Mouse (Mus musculus) lung, embryonic 15.5 days (tissue): ENCODE measurements around the gene Ifna15. TPM values are rescaled to one million over a fixed set of nuclear protein-coding genes. Genes with fewer than 3 reads are reported as not detected.
"Not testable (repeated sequence)": the region's sequence is repeated elsewhere in the genome, so short reads cannot be mapped to it uniquely, and the experiment has no call there.

Experiments used
- ATAC-seq: fragments of 200-750 bp; cut with Nextera tagmentation; 2 replicates; pipeline ENCODE4 v1.8.0; 2017; ENCODE audit warnings: moderate number of reproducible peaks, borderline replicate concordance; ENCODE audit not compliant: low FRiP score, low TSS enrichment; ENCODE audit errors: extremely low read depth
- H3K27ac ChIP-seq: fragments of 300-500 bp; sonication (generic); 2 replicates; pipeline ENCODE4 v1.5.1; 2015; ENCODE audit warnings: moderate library complexity, mild to moderate bottlenecking, inconsistent platforms
- H3K27me3 ChIP-seq: fragments of 300-500 bp; sonication (generic); 2 replicates; pipeline ENCODE4 v1.6.1; 2015; ENCODE audit warnings: inconsistent platforms
- H3K36me3 ChIP-seq: fragments of 300-500 bp; sonication (generic); 2 replicates; pipeline ENCODE4 v1.6.1; 2015; ENCODE audit warnings: inconsistent platforms
- H3K4me1 ChIP-seq: fragments of 300-500 bp; sonication (generic); 2 replicates; pipeline ENCODE4 v1.6.1; 2015; ENCODE audit warnings: inconsistent platforms
- H3K4me2 ChIP-seq: fragments of 300-500 bp; sonication (generic); 2 replicates; pipeline ENCODE4 v1.6.1; 2015; ENCODE audit warnings: inconsistent platforms, mild to moderate bottlenecking, moderate library complexity
- H3K4me3 ChIP-seq: fragments of 300-500 bp; sonication (generic); 2 replicates; pipeline ENCODE4 v1.5.1; 2015; ENCODE audit warnings: mild to moderate bottlenecking, inconsistent platforms
- H3K9ac ChIP-seq: fragments of 300-500 bp; sonication (generic); 2 replicates; pipeline ENCODE4 v1.6.1; 2015; ENCODE audit warnings: inconsistent platforms
- H3K9me3 ChIP-seq: fragments of 300-500 bp; sonication (generic); 2 replicates; pipeline ENCODE4 v1.6.1; 2016; ENCODE audit warnings: inconsistent platforms
- WGBS: fragments of 180-500 bp; shearing (Covaris S2); methylation state at CpG from one replicate; pipeline ENCODE4 v1.1.7; 2015; 5-methylcytosine and 5-hydroxymethylcytosine counted together
- polyA plus RNA-seq: library from polyadenylated mRNA; unstranded; fragments of >200 nt; fragmentation: Nextera tagmentation; extraction: Ambion mirVana; gene quantifications from 2 replicates; pipeline ENCODE4 v1.2.1, GENCODE M21; 2015

The Ifna15 gene
- not detected in 2 replicates for polyA plus RNA-seq

DNA sequence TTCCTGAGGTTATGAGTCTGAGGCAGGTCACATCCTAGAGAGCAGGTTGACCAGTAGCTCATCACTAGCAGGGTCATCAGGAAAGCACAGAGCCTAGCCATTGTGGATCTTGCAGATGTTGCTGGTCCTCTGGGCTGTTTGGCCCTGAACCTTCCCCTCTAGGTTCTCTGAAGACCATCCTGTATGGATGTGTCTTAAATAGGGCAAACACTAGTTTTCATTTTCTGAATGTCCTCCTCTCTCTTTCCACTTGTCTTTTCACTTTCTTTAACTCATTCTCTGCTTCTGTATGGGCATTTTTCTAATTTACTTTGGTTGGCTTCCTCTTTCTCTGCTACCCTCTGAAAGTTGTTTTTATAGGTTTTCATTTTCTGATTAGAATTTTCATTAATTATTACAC, at the start of gene Ifna15:
Gene Ifna15, minus strand, starts transcription at position 101 of the 400 bp plus-strand sequence.
- H3K9ac ChIP-seq, ATAC-seq: not testable (repeated sequence)

DNA sequence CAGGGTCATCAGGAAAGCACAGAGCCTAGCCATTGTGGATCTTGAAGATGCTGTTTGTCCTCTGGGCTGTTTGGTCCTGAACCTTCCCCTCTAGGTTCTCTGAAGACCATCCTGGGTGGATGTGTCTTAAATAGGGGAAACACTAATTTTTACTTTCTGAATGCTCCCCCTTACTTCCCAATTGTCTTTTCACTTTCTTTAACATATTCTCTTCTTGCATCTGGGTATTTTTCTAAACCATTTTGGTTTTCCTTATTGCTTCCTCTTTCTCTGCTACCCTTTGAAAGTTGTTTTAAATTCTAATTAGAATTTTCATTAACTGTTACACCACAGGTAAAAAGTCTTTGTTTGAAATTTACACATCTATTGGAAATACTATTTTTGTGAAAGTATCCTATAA, 45.2 kb upstream of the Ifna15 start, which contains the start of gene Ifna12:
Gene Ifna12, minus strand, starts transcription at position 101 of the 400 bp plus-strand sequence.
- Histone ChIP-seq H3K9me3 (no peaks in the 10 kb centered on the region), H3K27me3 (no peaks in the 10 kb centered on the region), H3K9ac (no peak within 1 kb of the TSS), H3K4me1 (no peaks in the 10 kb centered on the region), H3K27ac (no peak within 1 kb of the TSS), H3K4me3 (no peak within 1 kb of the TSS), H3K4me2 (no peak within 1 kb of the TSS), H3K36me3 (no peaks in the 10 kb centered on the region)
- ATAC-seq, result no peak

More for the DNA sequence above, at the start of gene Ifna15:
- not testable (repeated sequence) for H3K4me2 ChIP-seq, H3K27me3 ChIP-seq, H3K4me3 ChIP-seq, H3K27ac ChIP-seq, H3K36me3 ChIP-seq, H3K9me3 ChIP-seq, H3K4me1 ChIP-seq

- Histone ChIP-seq H3K4me1 (no peaks in the 10 kb centered on the region), H3K9ac (no peak within 1 kb of the TSS), H3K27me3 (no peaks in the 10 kb centered on the region), H3K27ac (no peak within 1 kb of the TSS), H3K36me3 (no peaks in the 10 kb centered on the region), H3K4me2 (no peak within 1 kb of the TSS), H3K4me3 (no peak within 1 kb of the TSS), H3K9me3 (no peaks in the 10 kb centered on the region)
- WGBS, result 79% methylated on average over 1 of the region's 1 CpGs
- no peak for ATAC-seq
Observed at GRCm38 (mm10) chr4:88592285-88592684, 34.2 kb upstream of the Ifna15 start, which contains the start of gene Ifna9. TSS of gene Ifna9 (minus strand) at chr4:88592385.

DNA sequence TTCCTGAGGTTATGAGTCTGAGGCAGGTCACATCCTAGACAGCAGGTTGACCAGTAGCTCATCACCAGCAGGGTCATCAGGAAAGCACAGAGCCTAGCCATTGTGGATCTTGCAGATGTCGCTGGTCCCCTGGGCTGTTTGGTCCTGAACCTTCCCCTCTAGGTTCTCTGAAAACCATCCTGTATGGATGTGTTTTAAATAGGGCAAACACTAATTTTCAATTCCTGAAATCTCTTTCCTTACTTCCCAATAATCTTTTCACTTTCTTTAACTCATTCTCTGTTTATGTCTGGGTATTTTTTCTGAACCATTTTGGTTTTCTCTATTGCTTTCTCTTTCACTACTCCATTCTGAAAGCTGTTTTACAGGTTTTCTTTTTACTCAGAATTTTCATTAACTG, 13.7 kb upstream of the Ifna15 start, which contains the start of gene Ifna14:
Gene Ifna14, minus strand, starts transcription at position 101 of the 400 bp plus-strand sequence.
- no peak for ATAC-seq
- Histone ChIP-seq H3K9ac (no peak within 1 kb of the TSS), H3K27ac (no peak within 1 kb of the TSS), H3K9me3 (no peaks in the 10 kb centered on the region), H3K4me3 (no peak within 1 kb of the TSS), H3K27me3 (no peaks in the 10 kb centered on the region), H3K4me2 (no peak within 1 kb of the TSS), H3K4me1 (no peaks in the 10 kb centered on the region), H3K36me3 (no peaks in the 10 kb centered on the region)
- 67% methylated on average over 1 of the region's 1 CpGs for WGBS

- H3K4me3 ChIP-seq, result no peak overlapping the region
- no peak overlapping the region for H3K27ac ChIP-seq
- no peaks in the 10 kb centered on the region for H3K36me3 ChIP-seq
- H3K9ac ChIP-seq, result no peak overlapping the region
- H3K27me3 ChIP-seq, result no peaks in the 10 kb centered on the region
- ATAC-seq, result no peak
- 91% methylated on average over 1 of the region's 1 CpGs for WGBS
- H3K4me2 ChIP-seq, result no peak overlapping the region
- no peaks in the 10 kb centered on the region for H3K4me1 ChIP-seq
- H3K9me3 ChIP-seq, result no peaks in the 10 kb centered on the region
Observed at GRCm38 (mm10) chr4:88561791-88562190, 3.7 kb upstream of the Ifna15 start.

DNA sequence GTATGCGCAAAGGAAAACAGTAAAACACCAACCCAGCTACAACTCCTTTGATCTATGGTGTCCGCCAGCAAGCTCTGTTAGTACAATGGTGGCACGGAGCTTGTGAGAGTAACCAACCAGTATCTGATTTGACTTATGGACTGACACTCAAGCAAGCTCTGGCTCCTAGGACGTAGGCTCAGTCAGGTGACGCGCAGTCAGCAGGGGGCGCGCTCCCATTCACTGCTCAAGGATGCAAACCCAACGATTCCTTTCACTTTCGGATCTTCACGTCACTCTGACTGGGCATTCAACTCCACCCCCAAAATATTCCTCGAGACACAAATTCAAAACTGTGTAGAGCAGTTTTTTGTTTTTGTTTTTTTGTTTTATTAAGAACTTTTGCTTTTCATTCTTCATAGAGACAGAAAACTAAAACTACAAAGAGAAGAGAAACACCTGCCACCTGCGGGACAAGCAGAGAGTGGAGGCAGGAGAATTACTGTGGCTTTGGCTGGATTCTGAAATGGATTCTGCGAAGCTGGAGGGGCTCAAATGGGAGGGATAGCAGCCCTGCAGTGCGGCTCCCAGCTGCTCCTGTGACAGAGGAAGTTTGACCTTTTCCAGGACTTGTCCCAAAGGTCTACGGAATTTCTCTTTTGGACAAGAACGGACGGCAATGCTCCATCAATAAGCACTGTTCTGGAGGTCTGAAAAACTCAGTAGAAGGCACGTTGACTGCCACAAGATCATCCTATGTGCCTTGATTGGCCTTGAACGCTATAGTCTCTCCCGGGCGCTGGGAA, 7.7 kb downstream of the Ifna15 start:
- WGBS, result 27% methylated on average over 22 of the region's 22 CpGs
- no peaks in the 10 kb centered on the region for H3K9me3 ChIP-seq

DNA sequence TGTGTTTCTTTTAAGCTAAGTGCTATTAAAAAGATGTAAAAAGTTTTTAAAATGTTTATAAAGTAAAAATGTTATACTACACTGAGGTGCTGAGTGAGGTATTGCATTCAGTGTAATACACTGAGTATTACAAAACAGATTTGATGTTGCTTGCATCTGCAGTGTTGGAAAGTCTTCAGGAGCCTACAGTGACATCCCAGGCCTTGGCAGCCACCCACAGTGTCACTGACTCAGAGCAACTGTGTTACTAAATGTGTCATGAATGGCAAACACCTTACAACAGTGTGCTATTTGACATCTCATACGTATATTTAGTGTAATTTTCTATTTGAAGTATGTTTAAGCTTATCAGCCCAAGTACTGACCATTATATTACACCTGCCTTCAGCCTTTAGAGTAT, 10.1 kb downstream of the Ifna15 start:
- Histone ChIP-seq H3K4me2 (no peak overlapping the region), H3K36me3 (no peaks in the 10 kb centered on the region), H3K9me3 (no peaks in the 10 kb centered on the region), H3K4me3 (no peak overlapping the region), H3K9ac (no peak overlapping the region), H3K27ac (no peak overlapping the region), H3K27me3 (no peaks in the 10 kb centered on the region), H3K4me1 (no peaks in the 10 kb centered on the region)
- ATAC-seq, result no peak
- WGBS, result 37% methylated on average over 1 of the region's 1 CpGs

More for the DNA sequence above, 7.7 kb downstream of the Ifna15 start:
- H3K4me3 ChIP-seq, result peak overlapping the region; percentile 38
- H3K4me1 ChIP-seq, result no peaks in the 10 kb centered on the region
- no peak overlapping the region for H3K27ac ChIP-seq
- no peak for ATAC-seq
- H3K4me2 ChIP-seq, result peak overlapping the region; percentile 66
- H3K9ac ChIP-seq, result peak overlapping the region; percentile 6; the same call in 1 of the 2 replicates
- H3K27me3 ChIP-seq, result no peaks in the 10 kb centered on the region
- no peaks in the 10 kb centered on the region for H3K36me3 ChIP-seq

GRCm38 (mm10) chr4:88543649-88544234, 14.3 kb downstream of the Ifna15 start:
- no peak for ATAC-seq
- Histone ChIP-seq H3K4me1 (no peaks in the 10 kb centered on the region), H3K4me3 (no peak overlapping the region), H3K4me2 (no peak overlapping the region), H3K9ac (no peak overlapping the region), H3K36me3 (no peaks in the 10 kb centered on the region), H3K27ac (no peak overlapping the region), H3K9me3 (no peaks in the 10 kb centered on the region), H3K27me3 (no peaks in the 10 kb centered on the region)
- 46% methylated on average over 2 of the region's 2 CpGs for WGBS

DNA sequence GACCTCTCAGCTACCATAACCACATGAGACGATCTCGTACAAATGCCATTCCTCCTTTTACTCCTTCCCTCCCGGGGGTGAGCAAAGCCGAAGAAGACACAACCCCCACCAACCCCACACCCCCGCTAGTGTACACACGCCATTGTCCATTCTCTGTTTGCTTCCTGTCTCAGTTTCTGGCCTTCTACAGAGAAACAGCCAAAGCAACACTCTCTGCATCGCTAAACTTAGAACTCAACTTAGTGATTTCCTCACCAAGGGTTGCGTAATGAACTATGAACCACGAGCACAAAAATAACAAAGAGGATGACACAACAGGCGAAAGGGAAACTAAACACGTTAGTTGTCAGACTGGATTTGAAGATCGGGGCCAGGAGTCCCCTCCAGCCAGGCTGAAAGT, 20.7 kb downstream of the Ifna15 start:
- Histone ChIP-seq H3K4me3 (no peak overlapping the region), H3K27me3 (no peaks in the 10 kb centered on the region), H3K9ac (no peak overlapping the region), H3K27ac (peak overlapping the region; percentile 66), H3K4me2 (peak overlapping the region; percentile 27; the same call in 1 of the 2 replicates), H3K4me1 (peaks cover 11% of the 10 kb centered on the region), H3K36me3 (no peaks in the 10 kb centered on the region), H3K9me3 (no peaks in the 10 kb centered on the region)
- 32% methylated on average over 12 of the region's 12 CpGs for WGBS
- peak; percentile 23; the same call in 1 of the 2 replicates for ATAC-seq

DNA sequence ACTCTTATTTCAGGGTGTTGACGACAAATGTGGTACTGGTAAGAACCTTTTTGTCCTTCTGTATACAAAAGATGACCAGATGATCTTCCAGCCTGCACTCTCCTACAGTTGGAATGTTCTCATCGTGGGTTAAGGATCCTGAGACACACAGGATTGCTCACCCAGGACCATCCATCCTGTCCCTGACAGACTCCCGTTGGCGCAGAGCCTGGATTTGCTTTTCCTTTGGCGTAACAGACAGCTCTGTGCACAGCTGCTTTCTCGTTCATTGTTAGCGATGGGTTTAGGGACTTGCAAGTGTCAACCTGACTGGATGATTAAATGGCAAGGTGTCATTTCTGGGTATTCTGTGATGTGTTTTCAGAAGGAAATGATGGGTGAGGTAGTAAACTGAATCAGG, 21.4 kb downstream of the Ifna15 start:
- peak overlapping the region; percentile 66; the same call in 1 of the 2 replicates for H3K27ac ChIP-seq
- no peaks in the 10 kb centered on the region for H3K27me3 ChIP-seq
- no peaks in the 10 kb centered on the region for H3K36me3 ChIP-seq
- 32% methylated on average over 7 of the region's 7 CpGs for WGBS
- H3K4me2 ChIP-seq, result no peak overlapping the region
- no peak overlapping the region for H3K9ac ChIP-seq
- peaks cover 11% of the 10 kb centered on the region for H3K4me1 ChIP-seq
- ATAC-seq, result peak; percentile 70
- H3K9me3 ChIP-seq, result no peaks in the 10 kb centered on the region
- H3K4me3 ChIP-seq, result no peak overlapping the region

DNA sequence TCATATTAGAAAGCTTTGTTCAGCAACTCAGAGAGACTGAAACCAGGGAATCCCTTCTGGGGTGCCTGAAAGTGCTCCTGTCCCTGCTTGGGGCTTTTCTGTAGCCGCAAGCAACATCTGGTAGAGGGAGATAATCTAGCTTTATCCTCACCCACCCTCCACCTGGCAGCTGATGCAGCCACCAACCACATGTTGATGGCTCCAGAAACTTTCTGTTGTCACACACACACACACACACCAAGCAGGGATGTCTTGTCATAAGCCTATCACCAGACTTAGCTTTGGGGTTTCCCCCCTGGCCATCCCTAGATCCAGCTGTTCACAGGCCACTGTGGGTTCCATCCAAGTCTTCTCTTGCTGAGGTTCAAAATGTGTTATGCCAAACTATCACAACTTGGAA, 22.3 kb downstream of the Ifna15 start:
- no peaks in the 10 kb centered on the region for H3K9me3 ChIP-seq
- H3K4me1 ChIP-seq, result peaks cover 11% of the 10 kb centered on the region
- H3K27ac ChIP-seq, result no peak overlapping the region
- WGBS, result 92% methylated on average over 1 of the region's 1 CpGs
- no peak for ATAC-seq
- no peak overlapping the region for H3K4me3 ChIP-seq
- no peak overlapping the region for H3K4me2 ChIP-seq
- no peaks in the 10 kb centered on the region for H3K27me3 ChIP-seq
- H3K9ac ChIP-seq, result no peak overlapping the region
- no peaks in the 10 kb centered on the region for H3K36me3 ChIP-seq

GRCm38 (mm10) chr4:88534903-88535302, 23.1 kb downstream of the Ifna15 start:
- H3K4me3 ChIP-seq, result no peak overlapping the region
- no peaks in the 10 kb centered on the region for H3K36me3 ChIP-seq
- no peak overlapping the region for H3K9ac ChIP-seq
- no peak for ATAC-seq
- WGBS, result 61% methylated on average over 1 of the region's 1 CpGs
- no peak overlapping the region for H3K27ac ChIP-seq
- no peaks in the 10 kb centered on the region for H3K27me3 ChIP-seq
- no peaks in the 10 kb centered on the region for H3K9me3 ChIP-seq
- H3K4me2 ChIP-seq, result no peak overlapping the region
- peaks cover 11% of the 10 kb centered on the region for H3K4me1 ChIP-seq
